In the genomic region with DNA sequence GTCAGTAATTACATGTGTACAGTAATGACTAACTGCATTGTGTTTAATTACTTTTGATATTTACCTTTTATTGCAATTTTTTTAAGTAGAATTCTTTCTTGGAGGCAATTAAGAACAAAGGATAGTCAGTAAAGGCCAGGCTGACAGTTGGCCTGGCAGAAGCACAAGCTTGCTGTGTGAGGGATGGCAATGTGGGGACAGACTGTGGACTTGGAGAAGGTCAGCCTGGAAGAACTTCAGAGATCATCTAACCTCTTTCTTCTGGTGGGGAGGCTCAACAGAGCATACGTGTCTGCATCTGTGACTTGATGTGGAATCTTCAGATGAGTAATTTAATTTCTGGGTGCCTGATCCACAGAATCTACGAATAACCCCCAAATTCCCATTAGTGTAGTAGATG, we compare ENCODE assay signal across 19 mouse cellular contexts.
DNase-seq lines count a peak whose midpoint lies in the region.
"Had no signal": no experiment of that assay in that cellular context is flagged by ENCODE, and none has a peak within 500 bp of the region (broad histone marks: within the 10 kb centered on the region; RNA-seq: fewer than 3 reads in every experiment).

No protein-coding gene starts in this region.

- H3K27me3 ChIP-seq in midbrain, embryonic 10.5 days (ENCODE audit: low read depth, poor library complexity, severe bottlenecking), result no peaks in the 10 kb centered on the region
- H3K27me3 ChIP-seq: embryonic facial prominence, embryonic 12.5 days; forebrain, embryonic 15.5 days; hindbrain, embryonic 13.5 days had no signal

- H3K4me1 ChIP-seq in midbrain, embryonic 10.5 days, result no peaks in the 10 kb centered on the region
- H3K4me1 ChIP-seq: embryonic facial prominence, embryonic 12.5 days; forebrain, embryonic 15.5 days; heart, embryonic 10.5 days; hindbrain, embryonic 13.5 days had no signal

- H3K4me3 ChIP-seq in midbrain, embryonic 10.5 days, result no peak overlapping the region
- H3K4me3 ChIP-seq: embryonic facial prominence, embryonic 12.5 days; forebrain, embryonic 15.5 days; heart, embryonic 10.5 days; hindbrain, embryonic 13.5 days had no signal

- H3K36me3 ChIP-seq in midbrain, embryonic 10.5 days, result no peaks in the 10 kb centered on the region
- H3K36me3 ChIP-seq: embryonic facial prominence, embryonic 12.5 days; forebrain, embryonic 15.5 days; G1E; heart, embryonic 10.5 days; hindbrain, embryonic 13.5 days had no signal

- H3K27ac ChIP-seq in midbrain, embryonic 10.5 days (replicated peaks), result no peak overlapping the region
- H3K27ac ChIP-seq: embryonic facial prominence, embryonic 12.5 days; forebrain, embryonic 15.5 days; heart, embryonic 10.5 days; hindbrain, embryonic 13.5 days; hindbrain, postnatal 0 days had no signal

- peak; percentile 60 for DNase-seq in cerebellum, adult 11 months
- peak; percentile 71 to 82 for DNase-seq in cerebellum, adult 18-20 months
- DNase-seq in cerebellum, adult 9-11 months, result peak; percentile 84
- peak; percentile 61 to 66 for DNase-seq in cerebellum, postnatal 36 days
- DNase-seq in midbrain, embryonic 10.5 days (ENCODE audit: low spot score), result no peak
- DNase-seq in spleen, postnatal 10 days (ENCODE audit: low spot score in 2 of 2), result no peak
- no peak for DNase-seq in heart, postnatal 10 days
- DNase-seq: adrenal gland, adult 8-10 months; adrenal gland, postnatal 36 days; gastrocnemius, postnatal 10 days; heart, adult 18-20 months; heart, postnatal 14 days; kidney, adult 11 months had no signal

- intact Hi-C loops in heart, postnatal 10 days (cut with DNase I), result no loop called here

- no peaks in the 10 kb centered on the region for H3K9me3 ChIP-seq in midbrain, embryonic 10.5 days (replicated peaks)
- H3K9me3 ChIP-seq: embryonic facial prominence, embryonic 12.5 days; forebrain, embryonic 15.5 days; heart, embryonic 10.5 days; hindbrain, embryonic 13.5 days had no signal

- WGBS in midbrain, embryonic 10.5 days, result 89% methylated on average over 2 of the region's 2 CpGs

Comparison
In these comparisons a context has a peak if more than half of its experiments do, and no peak if none do; other contexts are left out.
1. DNase-seq: peak in cerebellum, adult 11 months (single experiment), cerebellum, adult 18-20 months (2 of 2), cerebellum, adult 9-11 months (single experiment) and cerebellum, postnatal 36 days (2 of 2); none in midbrain, embryonic 10.5 days (single experiment), spleen, postnatal 10 days (0 of 2) and heart, postnatal 10 days (0 of 2).